Mouse (Mus musculus) heart, embryonic 11.5 days (tissue): ENCODE measurements at regions not wholly inside any gene's neighbourhood (a gene's known extent, or its start where the extent isn't known, plus 50 kb on each side); places are given as distances from the start of the nearest gene placed in this dataset.

Experiments
- ATAC-seq: fragments of 200-750 bp; cut with Nextera tagmentation; replicated peaks from 2 replicates; pipeline ENCODE4 v1.8.0; 2017; ENCODE audit warnings: moderate library complexity; ENCODE audit not compliant: insufficient number of reproducible peaks, low FRiP score, low TSS enrichment
- H3K27ac ChIP-seq: fragments of 300-500 bp; sonication (generic); 2 replicates; pipeline ENCODE4 v1.5.1; 2014; ENCODE audit warnings: mild to moderate bottlenecking, low read depth, low read length
- H3K27me3 ChIP-seq: fragments of 300-500 bp; sonication (generic); 2 replicates; pipeline ENCODE4 v1.6.1; 2014; ENCODE audit warnings: mild to moderate bottlenecking, low read length, mixed read lengths; ENCODE audit not compliant: control insufficient read depth, insufficient read depth
- H3K36me3 ChIP-seq: fragments of 300-500 bp; sonication (generic); 2 replicates; pipeline ENCODE4 v1.6.1; 2014; ENCODE audit warnings: mild to moderate bottlenecking, low read length, moderate library complexity, mixed read lengths; ENCODE audit not compliant: control insufficient read depth, insufficient read depth
- H3K4me1 ChIP-seq: fragments of 300-500 bp; sonication (generic); 2 replicates; pipeline ENCODE4 v1.6.1; 2014; ENCODE audit warnings: low read length; ENCODE audit not compliant: control insufficient read depth, insufficient read depth
- H3K4me2 ChIP-seq: fragments of 300-500 bp; sonication (generic); 2 replicates; pipeline ENCODE4 v1.6.1; 2014; ENCODE audit warnings: mild to moderate bottlenecking, moderate library complexity
- H3K4me3 ChIP-seq: fragments of 300-500 bp; sonication (generic); 2 replicates; pipeline ENCODE4 v1.5.1; 2014; ENCODE audit warnings: low read depth, low read length
- H3K9ac ChIP-seq: fragments of 300-500 bp; sonication (generic); 2 replicates; pipeline ENCODE4 v1.6.1; 2014; ENCODE audit warnings: mild to moderate bottlenecking, low read depth, low read length, moderate library complexity
- H3K9me3 ChIP-seq: fragments of 300-500 bp; sonication (generic); replicated peaks from 2 replicates; pipeline ENCODE4 v1.6.1; 2016; ENCODE audit warnings: low read length; ENCODE audit not compliant: control insufficient read depth
- WGBS: fragments of 180-500 bp; shearing (Covaris S2); extraction: QIAGEN DNeasy Blood & Tissue Kit; methylation state at CpG from one replicate; pipeline ENCODE4 v1.1.7; 2014; ENCODE audit not compliant: insufficient replicate concordance; 5-methylcytosine and 5-hydroxymethylcytosine counted together

DNA sequence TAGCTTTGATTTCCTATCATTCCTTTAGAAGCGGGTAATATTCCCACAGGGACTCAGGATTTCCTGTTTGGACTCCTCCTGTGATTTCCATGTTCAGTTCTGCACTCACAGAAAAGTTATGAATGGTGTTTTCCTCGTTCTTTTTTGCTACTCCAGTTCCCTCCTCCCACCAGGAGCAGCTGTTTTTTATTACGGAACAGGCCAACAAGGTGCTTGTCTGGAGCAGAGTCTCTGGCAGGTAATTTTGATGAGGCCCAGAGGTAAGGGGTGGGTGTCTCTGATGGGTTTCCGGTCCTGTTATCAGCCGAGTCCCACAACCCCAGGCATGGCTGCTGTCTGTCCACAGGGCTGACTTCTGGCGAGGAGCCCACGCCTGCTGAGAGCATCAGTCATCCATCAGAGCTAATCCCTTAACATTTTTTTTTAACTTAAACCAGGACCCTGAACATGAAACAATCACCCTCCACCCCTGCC lies 364.7 kb downstream of the Ets1 start:
- WGBS: 23% methylated on average over 7 of the region's 7 CpGs
- 0 out of 2 replicates have a peak, but pooled peaks cover 2% of the 10 kb centered on the region for H3K4me1 ChIP-seq
- no peaks in the 10 kb centered on the region for H3K27me3 ChIP-seq
- H3K4me2 ChIP-seq: no peak overlapping the region
- H3K36me3 ChIP-seq: no peaks in the 10 kb centered on the region
- H3K9ac ChIP-seq: no peak overlapping the region
- H3K9me3 ChIP-seq: peaks cover 4% of the 10 kb centered on the region; the same call in 1 of the 2 replicates
- no peak overlapping the region for H3K4me3 ChIP-seq
- H3K27ac ChIP-seq: no peak overlapping the region
- ATAC-seq: peak; percentile 59; the same call in 1 of the 2 replicates

DNA sequence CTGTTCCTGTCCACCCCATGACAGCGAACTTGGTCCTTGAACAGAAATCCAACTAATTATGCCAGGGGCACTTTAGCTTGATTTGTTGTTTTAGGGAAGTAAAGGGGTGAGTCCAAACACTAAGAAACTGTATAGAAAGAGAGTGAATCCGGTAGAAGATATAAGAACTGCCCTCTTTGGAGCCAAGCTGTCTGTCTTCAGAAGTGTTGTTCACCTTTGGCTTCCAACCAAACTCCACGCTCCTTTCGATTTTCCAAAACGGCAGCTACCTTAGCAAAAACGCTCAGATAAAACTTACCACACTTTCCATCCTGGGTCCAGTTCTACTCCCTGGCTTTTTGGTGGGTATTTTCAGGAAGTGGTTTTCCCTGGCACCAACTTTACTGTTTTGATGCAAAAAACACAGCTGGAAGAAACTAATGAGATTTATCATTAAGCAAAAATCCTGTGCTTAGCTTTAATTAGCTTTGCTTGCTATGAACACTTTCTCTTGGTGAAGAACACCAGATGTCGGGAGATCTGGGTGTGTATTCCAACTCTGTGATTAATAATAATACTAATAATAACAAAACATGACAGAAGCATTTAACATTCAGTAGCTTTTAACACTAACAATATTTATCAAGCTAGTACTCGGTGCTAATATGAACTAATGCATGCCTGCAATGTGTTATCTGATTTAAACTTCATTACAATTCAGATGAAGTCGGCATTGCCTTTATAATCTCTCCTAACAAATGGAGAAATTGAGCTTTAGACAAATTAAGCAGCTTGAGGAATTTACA lies 365.3 kb downstream of the Ets1 start:
- Histone ChIP-seq H3K4me1 (0 out of 2 replicates have a peak, but pooled peaks cover 2% of the 10 kb centered on the region), H3K9me3 (peaks cover 4% of the 10 kb centered on the region; the same call in 1 of the 2 replicates), H3K36me3 (no peaks in the 10 kb centered on the region), H3K27ac (no peak overlapping the region), H3K4me3 (no peak overlapping the region), H3K4me2 (no peak overlapping the region), H3K9ac (no peak overlapping the region), H3K27me3 (no peaks in the 10 kb centered on the region)
- 46% methylated on average over 9 of the region's 9 CpGs for WGBS
- no peak for ATAC-seq

DNA sequence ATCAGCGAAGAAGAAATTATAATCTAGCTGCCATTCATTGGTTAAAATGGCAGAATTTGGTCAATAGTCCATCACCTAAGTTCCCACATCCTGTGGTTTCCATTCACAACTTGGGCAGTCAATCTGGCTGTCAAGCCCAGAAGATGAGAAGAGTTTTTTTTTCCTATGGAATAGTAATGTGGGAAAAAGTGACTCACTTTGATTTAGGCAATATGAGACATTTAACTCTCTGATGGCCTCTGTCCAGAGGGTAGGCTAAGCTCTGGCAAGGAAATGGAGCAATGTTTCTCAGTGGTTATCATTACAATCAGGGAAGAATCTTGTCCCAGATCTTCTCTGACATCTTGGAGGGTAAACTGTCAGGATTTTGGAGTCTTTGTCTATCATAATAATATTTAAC lies 367.9 kb downstream of the Ets1 start:
- no peaks in the 10 kb centered on the region for H3K9me3 ChIP-seq
- no peak for ATAC-seq
- no peak overlapping the region for H3K4me2 ChIP-seq
- no peak overlapping the region for H3K27ac ChIP-seq
- WGBS: 77% methylated on average over 1 of the region's 1 CpGs
- H3K9ac ChIP-seq: no peak overlapping the region
- no peaks in the 10 kb centered on the region for H3K27me3 ChIP-seq
- H3K4me3 ChIP-seq: no peak overlapping the region
- no peaks in the 10 kb centered on the region for H3K36me3 ChIP-seq
- H3K4me1 ChIP-seq: 0 out of 2 replicates have a peak, but pooled peaks cover 2% of the 10 kb centered on the region

DNA sequence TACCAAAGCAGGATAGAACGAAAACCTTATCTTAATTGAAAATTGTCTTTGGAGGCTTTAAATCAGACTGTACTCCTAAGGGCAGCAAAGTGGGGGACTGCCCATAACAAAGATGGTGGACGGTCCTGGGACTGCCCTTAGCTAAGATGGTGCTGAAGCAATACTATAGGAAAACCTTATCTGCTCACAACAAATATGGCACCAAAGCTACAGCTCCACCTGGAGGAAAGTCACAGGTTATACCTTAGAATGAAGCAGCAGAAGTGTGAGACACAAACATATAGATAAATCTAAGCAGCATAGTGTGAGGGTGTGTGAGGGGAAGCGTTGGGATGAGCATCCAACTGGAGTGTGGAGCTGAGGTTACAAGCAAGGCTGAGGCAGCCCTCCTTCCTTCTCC lies 368.5 kb downstream of the Ets1 start:
- Histone ChIP-seq H3K4me1 (0 out of 2 replicates have a peak, but pooled peaks cover 2% of the 10 kb centered on the region), H3K36me3 (no peaks in the 10 kb centered on the region), H3K27ac (no peak overlapping the region), H3K9me3 (no peaks in the 10 kb centered on the region), H3K4me3 (no peak overlapping the region), H3K27me3 (no peaks in the 10 kb centered on the region), H3K4me2 (no peak overlapping the region), H3K9ac (no peak overlapping the region)
- no peak for ATAC-seq
- 90% methylated on average over 3 of the region's 3 CpGs for WGBS

- Histone ChIP-seq H3K36me3 (no peaks in the 10 kb centered on the region), H3K4me1 (no peaks in the 10 kb centered on the region), H3K9me3 (no peaks in the 10 kb centered on the region), H3K27me3 (no peaks in the 10 kb centered on the region), H3K4me2 (no peak overlapping the region), H3K9ac (no peak overlapping the region), H3K4me3 (no peak overlapping the region), H3K27ac (no peak overlapping the region)
- ATAC-seq: no peak
- WGBS: 56% methylated on average over 3 of the region's 3 CpGs
These were observed 371.5 kb downstream of the Ets1 start for GRCm38 (mm10) chr9:33007456-33008063.

DNA sequence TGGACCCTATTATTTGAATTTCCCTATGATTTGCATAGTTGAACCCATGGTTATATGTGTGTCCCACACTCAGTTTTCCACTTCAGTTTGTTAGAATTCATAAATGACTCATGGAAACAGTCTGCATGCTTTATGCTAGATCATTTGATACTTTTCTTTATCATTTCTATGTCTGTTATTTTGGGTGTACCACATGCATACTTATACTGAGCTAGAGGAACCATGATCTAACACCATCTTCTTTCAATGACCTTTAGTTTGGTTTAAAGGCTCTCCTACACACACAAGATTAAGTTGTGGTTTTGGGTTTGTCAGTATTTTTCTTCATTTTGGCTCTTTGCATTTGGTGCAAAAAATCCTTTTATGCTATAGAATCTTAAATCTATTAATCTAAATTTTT lies 375.2 kb downstream of the Ets1 start:
- no peaks in the 10 kb centered on the region for H3K4me1 ChIP-seq
- no peak overlapping the region for H3K4me3 ChIP-seq
- no peak overlapping the region for H3K9ac ChIP-seq
- H3K27ac ChIP-seq: no peak overlapping the region
- no peaks in the 10 kb centered on the region for H3K36me3 ChIP-seq
- H3K27me3 ChIP-seq: no peaks in the 10 kb centered on the region
- H3K9me3 ChIP-seq: no peaks in the 10 kb centered on the region
- ATAC-seq: no peak
- no peak overlapping the region for H3K4me2 ChIP-seq

DNA sequence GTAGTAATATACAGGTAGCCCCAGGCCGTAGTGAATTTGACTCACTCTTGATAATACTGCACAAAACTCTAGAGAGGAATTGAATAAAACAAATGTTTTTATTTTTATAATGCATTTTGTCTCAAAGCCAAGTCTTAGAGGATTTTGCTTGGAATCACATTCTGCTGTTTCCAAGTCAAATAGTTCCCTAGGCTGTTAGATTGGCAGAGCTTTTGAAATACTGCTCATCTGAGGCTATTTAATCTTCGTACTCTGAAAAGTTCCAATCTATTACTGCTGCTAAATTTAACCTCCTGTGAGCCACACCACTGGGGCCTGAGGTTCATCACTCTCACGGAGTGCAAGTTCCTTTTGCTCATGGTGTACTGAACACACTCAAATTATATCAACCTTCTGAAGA lies 399.4 kb downstream of the Ets1 start:
- Histone ChIP-seq H3K27ac (no peak overlapping the region), H3K4me3 (no peak overlapping the region), H3K4me2 (no peak overlapping the region), H3K36me3 (no peaks in the 10 kb centered on the region), H3K9me3 (no peaks in the 10 kb centered on the region), H3K9ac (no peak overlapping the region), H3K4me1 (no peaks in the 10 kb centered on the region), H3K27me3 (no peaks in the 10 kb centered on the region)
- 48% methylated on average over 3 of the region's 3 CpGs for WGBS
- ATAC-seq: no peak

DNA sequence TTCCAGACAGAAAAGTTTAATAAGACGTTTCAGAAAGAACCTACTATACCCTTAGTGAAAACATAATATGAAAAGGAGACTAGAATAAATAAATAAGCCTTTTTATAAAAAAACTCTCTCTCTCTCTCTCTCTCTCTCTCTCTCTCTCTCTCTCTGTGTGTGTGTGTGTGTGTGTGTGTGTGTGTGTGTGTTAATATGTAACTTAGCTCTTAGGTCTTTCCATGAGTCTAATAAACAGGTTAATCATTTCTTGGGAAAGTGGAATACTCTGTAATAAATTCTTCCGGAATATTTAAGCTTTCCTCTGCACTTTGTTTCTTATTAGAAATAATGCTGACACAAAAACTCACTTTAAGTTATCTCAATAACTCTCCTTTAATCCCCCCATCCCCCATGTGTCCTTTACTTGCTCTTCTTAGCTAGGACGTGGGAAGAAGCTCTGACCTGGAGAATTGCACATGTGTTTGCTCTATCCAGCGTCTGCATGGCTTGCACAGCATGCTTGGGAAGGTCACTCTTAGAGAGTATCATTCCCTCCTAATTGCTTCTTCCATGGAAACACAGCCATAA lies 403.3 kb downstream of the Ets1 start:
- no peak overlapping the region for H3K4me3 ChIP-seq
- WGBS: 72% methylated on average over 4 of the region's 4 CpGs
- no peaks in the 10 kb centered on the region for H3K27me3 ChIP-seq
- no peaks in the 10 kb centered on the region for H3K36me3 ChIP-seq
- no peak overlapping the region for H3K4me2 ChIP-seq
- no peak for ATAC-seq
- H3K9me3 ChIP-seq: no peaks in the 10 kb centered on the region
- H3K27ac ChIP-seq: no peak overlapping the region
- no peak overlapping the region for H3K9ac ChIP-seq
- H3K4me1 ChIP-seq: no peaks in the 10 kb centered on the region
